Mouse (Mus musculus) urinary bladder, adult 18-20 months (tissue): ENCODE measurements around the gene Lrp2.
"Not testable (repeated sequence)": the region's sequence is repeated elsewhere in the genome, so short reads cannot be mapped to it uniquely, and the experiment has no call there.

Experiments used
- DNase-seq, 2 experiments: peaks; one replicate each; pipeline ENCODE4 v3.0.0; 2022; ENCODE audit warnings: low spot score in 2 of 2, mixed read lengths in 2 of 2

Gene Lrp2

GRCm38 (mm10) chr2:69584117-69584933 lies 1.5 kb downstream of the Lrp2 start:
- no peak for DNase-seq

GRCm38 (mm10) chr2:69582861-69583260 lies 3.0 kb downstream of the Lrp2 start:
- DNase-seq = no peak

- not testable (repeated sequence) for DNase-seq
Measured at GRCm38 (mm10) chr2:69582068-69582467, 3.8 kb downstream of the Lrp2 start.

- DNase-seq = no peak
Measured at GRCm38 (mm10) chr2:69580091-69580490, 5.8 kb downstream of the Lrp2 start.

- no peak for DNase-seq
Measured at GRCm38 (mm10) chr2:69578206-69578605, 7.7 kb downstream of the Lrp2 start.

GRCm38 (mm10) chr2:69576531-69576930 lies 9.3 kb downstream of the Lrp2 start:
- DNase-seq = no peak

GRCm38 (mm10) chr2:69574934-69575333 lies 10.9 kb downstream of the Lrp2 start:
- no peak for DNase-seq

GRCm38 (mm10) chr2:69574261-69574660 lies 11.6 kb downstream of the Lrp2 start:
- no peak for DNase-seq

- DNase-seq = no peak
Measured at GRCm38 (mm10) chr2:69573733-69574054, 12.2 kb downstream of the Lrp2 start.

GRCm38 (mm10) chr2:69573038-69573732 lies 12.7 kb downstream of the Lrp2 start:
- DNase-seq = no peak

- no peak for DNase-seq
Measured at GRCm38 (mm10) chr2:69570556-69570955, 15.3 kb downstream of the Lrp2 start.

GRCm38 (mm10) chr2:69566281-69566680 lies 19.6 kb downstream of the Lrp2 start:
- no peak for DNase-seq

GRCm38 (mm10) chr2:69563492-69563891 lies 22.4 kb downstream of the Lrp2 start:
- DNase-seq = no peak

GRCm38 (mm10) chr2:69562761-69563160 lies 23.1 kb downstream of the Lrp2 start:
- DNase-seq = no peak

GRCm38 (mm10) chr2:69560221-69560620 lies 25.6 kb downstream of the Lrp2 start:
- no peak for DNase-seq

GRCm38 (mm10) chr2:69559380-69559779 lies 26.5 kb downstream of the Lrp2 start:
- DNase-seq = no peak

- no peak for DNase-seq
Measured at GRCm38 (mm10) chr2:69556686-69557085, 29.2 kb downstream of the Lrp2 start.

GRCm38 (mm10) chr2:69551639-69552038 lies 34.2 kb downstream of the Lrp2 start:
- DNase-seq = no peak

- DNase-seq = no peak
Measured at GRCm38 (mm10) chr2:69546823-69547222, 39.0 kb downstream of the Lrp2 start.

GRCm38 (mm10) chr2:69536018-69536417 lies 49.8 kb downstream of the Lrp2 start:
- no peak for DNase-seq

GRCm38 (mm10) chr2:69531528-69532055 lies 54.3 kb downstream of the Lrp2 start:
- DNase-seq = no peak

- DNase-seq = no peak
Measured at GRCm38 (mm10) chr2:69530691-69531527, 55.0 kb downstream of the Lrp2 start.
